Mouse (Mus musculus) ES-CJ7 (cell line): Measurements from ENCODE around the gene Slc8a3.

Experiments used
- DNase-seq: peaks from one replicate; pipeline ENCODE4 v3.0.0; 2011; ENCODE audit warnings: low read depth, low spot score

Gene Slc8a3

GRCm38 (mm10) chr12:81237158-81237557 lies 95.8 kb downstream of the Slc8a3 start:
- DNase-seq: no peak

DNA sequence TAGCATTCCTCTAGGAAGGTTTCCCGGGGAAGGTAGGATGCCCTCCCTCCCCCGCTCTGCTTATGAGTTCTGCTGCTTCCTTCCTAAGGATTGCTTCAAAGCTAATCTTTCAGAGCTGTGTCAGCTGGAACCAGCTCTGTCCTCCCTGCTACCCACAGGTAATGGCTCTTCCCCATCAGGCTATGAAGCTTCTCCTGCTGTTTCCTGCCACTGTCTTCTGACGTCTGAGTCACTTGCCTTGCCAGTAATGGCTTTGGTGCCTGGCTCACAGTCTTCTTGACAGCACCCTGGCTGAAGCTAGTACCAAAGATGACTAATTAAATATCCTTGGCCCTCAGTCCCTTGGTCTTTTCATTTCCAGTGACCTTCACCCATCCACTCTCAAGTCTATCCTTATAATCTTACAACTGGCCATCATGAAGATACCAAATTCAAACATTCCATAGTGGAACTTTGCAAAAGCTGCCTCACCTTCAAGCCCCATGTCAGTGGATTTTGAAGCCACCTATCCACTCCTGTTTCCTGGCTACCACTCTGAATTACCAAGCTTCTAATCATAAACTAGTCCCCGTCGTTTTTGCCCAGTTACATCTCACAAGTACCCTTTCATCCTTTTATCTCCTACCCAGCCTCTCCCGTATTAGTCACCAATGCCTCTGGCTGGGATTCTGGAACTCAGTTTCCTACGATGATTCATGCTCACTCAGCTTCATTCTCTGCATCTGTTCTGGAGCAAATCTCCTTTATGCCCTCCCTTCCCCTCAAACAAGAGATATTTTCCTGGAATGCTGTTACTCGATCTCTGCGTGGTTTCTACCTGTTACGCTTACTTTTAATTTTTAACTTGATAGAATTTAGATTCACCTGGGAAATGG lies 97.3 kb downstream of the Slc8a3 start:
- DNase-seq: no peak

- no peak for DNase-seq
Measured at GRCm38 (mm10) chr12:81233746-81234380, 99.1 kb downstream of the Slc8a3 start.

DNA sequence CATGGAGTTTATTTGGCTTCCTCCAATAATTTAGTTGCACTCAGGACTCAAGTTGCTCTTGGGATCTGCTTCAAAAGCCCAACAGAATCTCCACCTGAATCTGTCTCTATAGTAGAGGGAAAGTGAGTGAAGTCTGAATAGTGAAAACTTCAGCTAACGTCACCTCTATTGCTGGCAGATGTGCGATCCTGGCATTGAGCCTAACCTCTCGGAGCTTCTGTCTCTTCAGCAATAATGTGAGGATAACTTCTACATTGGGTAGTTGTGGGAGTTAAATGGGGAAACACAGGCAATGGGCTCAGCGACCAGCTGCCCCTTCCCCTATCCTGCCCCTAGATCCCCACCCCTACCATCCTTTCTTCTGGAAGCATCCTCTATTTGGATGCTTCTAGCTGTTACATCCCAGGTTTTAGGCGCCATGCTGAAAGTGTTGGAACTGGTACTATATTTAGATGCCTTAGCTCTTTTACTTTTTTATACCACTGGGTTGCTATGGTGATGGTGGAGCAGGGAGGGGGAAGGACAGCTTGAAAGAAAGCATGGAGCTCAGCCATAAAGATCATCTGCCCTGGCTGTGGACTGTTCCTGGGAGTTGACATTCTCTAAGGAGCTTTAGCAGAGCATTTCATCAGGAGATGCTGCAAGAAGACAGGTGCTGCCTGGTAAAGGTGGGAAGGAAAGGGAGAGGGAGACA lies 105.1 kb downstream of the Slc8a3 start:
- DNase-seq: no peak

- no peak for DNase-seq
Measured at GRCm38 (mm10) chr12:81226590-81226989, 106.4 kb downstream of the Slc8a3 start.

- DNase-seq: no peak
Measured at GRCm38 (mm10) chr12:81225966-81226577, 106.9 kb downstream of the Slc8a3 start.

- no peak for DNase-seq
Measured at GRCm38 (mm10) chr12:81224843-81225242, 108.1 kb downstream of the Slc8a3 start.

- no peak for DNase-seq
Measured at GRCm38 (mm10) chr12:81223276-81223675, 109.7 kb downstream of the Slc8a3 start.

GRCm38 (mm10) chr12:81219339-81219738 lies 113.6 kb downstream of the Slc8a3 start:
- DNase-seq: no peak

DNA sequence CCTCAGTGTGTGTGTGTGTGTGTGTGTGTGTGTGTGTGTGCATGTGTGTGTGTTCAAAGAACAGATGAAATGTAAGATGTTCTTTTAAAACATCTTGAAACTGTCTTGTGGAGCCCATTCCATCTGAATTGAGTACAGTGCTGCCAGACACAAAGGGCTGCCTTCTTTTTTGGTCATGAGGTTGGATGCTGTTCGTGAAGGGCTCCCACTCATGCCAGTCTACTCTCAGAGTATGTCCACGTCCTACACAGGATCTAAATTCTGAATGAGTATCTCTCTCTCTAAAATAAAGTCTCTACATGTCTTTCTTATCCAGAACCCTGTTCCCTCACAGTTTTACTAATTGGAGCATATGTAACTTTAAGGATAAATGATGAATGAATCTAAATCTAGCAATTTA lies 124.4 kb downstream of the Slc8a3 start:
- no peak for DNase-seq

- DNase-seq: peak; percentile 68
Measured at GRCm38 (mm10) chr12:81205619-81206560, 127.1 kb downstream of the Slc8a3 start.

DNA sequence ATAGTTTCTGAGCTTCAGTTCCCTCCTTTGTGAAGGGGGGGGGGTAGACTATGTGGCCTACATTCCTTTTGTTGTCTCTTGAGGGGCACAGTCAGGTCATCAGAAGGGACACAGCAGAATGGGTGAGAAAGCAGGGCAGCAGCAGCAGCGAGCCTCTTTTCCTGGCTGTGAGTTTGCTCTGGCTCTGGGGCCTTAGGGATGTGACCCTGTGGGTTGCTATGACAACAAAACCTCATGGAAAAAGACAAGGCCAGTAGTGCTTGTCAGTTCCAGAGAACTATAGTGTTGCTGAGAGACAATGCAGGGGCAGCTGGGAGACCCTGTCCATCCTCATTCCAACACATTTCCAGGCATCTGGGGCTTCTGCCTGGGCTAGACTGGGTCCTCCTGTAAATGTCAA lies 129.8 kb downstream of the Slc8a3 start:
- no peak for DNase-seq

DNA sequence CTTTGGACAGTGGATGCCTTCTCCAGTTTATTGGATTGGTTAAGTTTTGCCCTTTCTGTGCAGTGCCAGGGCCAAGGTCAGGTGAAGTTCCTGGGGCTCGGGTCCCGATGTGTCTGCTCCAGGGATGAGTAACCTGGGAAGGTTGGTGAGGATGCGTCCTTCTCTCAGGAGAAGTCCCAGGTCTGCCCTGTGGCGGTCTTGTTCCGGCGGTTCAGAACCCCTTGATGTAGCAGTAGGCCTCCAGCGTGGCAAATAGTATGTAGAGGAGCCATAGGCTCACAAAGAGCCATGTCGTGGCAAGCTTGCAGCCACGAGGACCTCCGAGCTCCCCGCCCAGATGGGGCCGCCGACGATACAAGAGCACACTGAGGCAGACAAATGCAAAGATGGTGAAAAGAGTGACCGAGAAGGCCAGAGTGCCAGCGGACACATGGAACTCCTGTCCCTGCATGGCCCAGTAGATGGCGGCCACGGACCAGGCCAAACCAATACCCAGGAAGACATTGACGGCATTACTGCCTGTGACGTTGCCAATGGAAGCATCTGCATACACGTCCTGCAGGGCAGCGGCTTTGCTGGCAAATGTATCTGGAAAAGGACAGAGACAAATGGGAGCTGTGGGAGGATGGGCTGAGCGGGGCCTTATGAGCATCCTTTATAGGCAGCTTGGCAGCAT lies 133.6 kb downstream of the Slc8a3 start:
- DNase-seq: peak; percentile 54

- DNase-seq: no peak
Measured at GRCm38 (mm10) chr12:81197468-81198075, 135.4 kb downstream of the Slc8a3 start.

GRCm38 (mm10) chr12:81193968-81194367 lies 139.0 kb downstream of the Slc8a3 start:
- DNase-seq: no peak

DNA sequence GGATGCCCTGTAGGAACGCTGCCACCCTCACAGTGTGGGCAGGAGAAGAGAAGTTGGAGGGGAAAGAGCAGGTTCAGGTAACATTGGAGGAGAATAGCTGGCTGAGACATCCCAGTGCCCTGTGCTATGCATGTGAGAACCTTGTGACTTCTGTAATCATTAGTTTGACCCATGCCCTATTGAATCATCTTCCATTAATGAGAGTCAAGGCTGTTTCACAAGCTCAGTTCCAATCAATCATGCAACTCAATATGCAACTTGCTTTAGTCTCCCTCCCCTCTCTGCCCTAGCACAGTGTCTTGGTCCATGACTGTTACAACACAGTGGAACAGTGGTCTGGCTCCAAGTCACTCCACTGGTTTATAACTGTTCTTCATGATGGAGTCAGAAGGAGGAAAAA lies 143.3 kb downstream of the Slc8a3 start:
- no peak for DNase-seq

DNA sequence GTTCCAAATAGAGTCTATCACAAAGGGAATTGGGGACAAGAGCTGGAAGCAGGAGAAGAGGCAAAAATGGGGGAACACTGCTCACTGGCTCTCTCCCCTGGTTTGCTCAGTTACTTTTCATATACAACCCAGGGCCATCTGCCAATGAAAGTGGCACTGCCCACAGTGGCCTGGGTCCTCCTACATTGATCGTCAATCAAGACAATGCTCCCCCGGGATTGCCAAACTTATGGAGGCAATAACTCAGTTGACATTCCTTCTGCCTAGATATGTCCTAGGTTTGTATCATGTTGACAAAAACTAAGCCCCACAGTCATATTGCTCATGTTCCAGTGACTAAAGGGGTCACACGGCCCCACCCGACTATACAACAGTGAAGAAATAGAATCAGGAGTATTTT lies 144.0 kb downstream of the Slc8a3 start:
- DNase-seq: no peak

- no peak for DNase-seq
Measured at GRCm38 (mm10) chr12:81188423-81188822, 144.6 kb downstream of the Slc8a3 start.

- no peak for DNase-seq
Measured at GRCm38 (mm10) chr12:81186668-81187067, 146.3 kb downstream of the Slc8a3 start.

DNA sequence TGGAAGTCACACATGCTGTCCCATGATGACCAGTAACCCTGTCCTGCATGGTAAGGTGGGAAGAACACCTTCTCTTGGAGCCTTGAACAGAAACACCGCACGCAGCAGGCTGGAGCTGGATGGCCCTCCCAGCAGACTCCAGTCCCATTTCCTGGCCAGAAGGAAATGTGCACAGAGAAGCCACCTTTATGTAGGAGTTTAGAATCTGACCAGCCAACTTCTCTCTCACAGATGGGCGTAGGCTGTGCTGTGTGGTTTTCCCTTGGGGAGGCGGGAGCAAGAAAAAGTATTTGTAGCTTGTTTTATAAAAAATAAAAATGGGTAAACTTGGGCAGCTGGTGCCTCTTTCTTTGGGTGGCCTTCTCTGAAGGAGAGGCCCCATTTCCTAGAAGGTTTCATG lies 146.9 kb downstream of the Slc8a3 start:
- no peak for DNase-seq
